Mouse (Mus musculus): Measurements from ENCODE around the gene Slc52a3.

DNA sequence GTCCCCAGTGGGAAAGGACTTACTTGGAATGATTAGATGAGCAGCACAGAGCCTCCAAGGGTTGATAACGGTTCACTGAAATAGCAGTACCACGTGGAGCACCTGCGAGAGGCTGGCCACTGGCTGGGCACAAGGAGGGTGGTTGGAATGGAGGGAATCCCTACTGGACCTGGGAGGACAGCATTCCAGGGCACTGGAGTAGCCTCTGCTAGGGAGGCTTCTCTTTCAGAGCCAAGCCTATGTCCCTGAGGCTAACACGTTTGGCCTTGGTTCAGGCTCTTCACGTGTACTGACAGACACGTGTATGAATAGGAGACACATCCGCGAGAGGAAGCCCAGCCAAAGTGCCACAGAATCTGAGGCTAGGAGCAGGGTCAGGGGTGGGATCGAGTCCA is 2.2 kb downstream of the Slc52a3 start:
- TF ChIP-seq CTCF (IDR thresholded peaks at IDR 0.05; ENCODE audit: low read depth, low read length), result no peak
- TF ChIP-seq POLR2A (IDR thresholded peaks at IDR 0.05; ENCODE audit: borderline replicate concordance, low read depth, low read length), result no peak

Measured in bone marrow macrophage, adult 2 months (primary cell).